Mouse (Mus musculus) bone marrow macrophage, adult 2 months (primary cell): ENCODE results near the gene Tmem179b. TPM values are rescaled to one million over a fixed set of nuclear protein-coding genes. Genes with fewer than 3 reads are reported as not detected.
A peak's percentile ranks its signal among the peaks of the same experiment; 100 is the strongest.

Source experiments
- H3K27ac ChIP-seq: 2 replicates; pipeline ENCODE4 v1.5.1; 2012; ENCODE audit warnings: low read depth, low read length; ENCODE audit not compliant: insufficient read depth
- H3K4me1 ChIP-seq: 2 replicates; pipeline ENCODE4 v1.6.1; 2012; ENCODE audit warnings: low read length; ENCODE audit not compliant: control insufficient read depth, insufficient read depth
- H3K4me3 ChIP-seq: 2 replicates; pipeline ENCODE4 v1.5.1; 2012; ENCODE audit warnings: mild to moderate bottlenecking, low read length, moderate library complexity; ENCODE audit not compliant: insufficient read depth
- CTCF ChIP-seq: IDR thresholded peaks from 2 replicates; pipeline ENCODE4 v1.5.1; 2012; ENCODE audit warnings: low read depth, mild to moderate bottlenecking, low read length, moderate library complexity
- POLR2A ChIP-seq: IDR thresholded peaks from 2 replicates; pipeline ENCODE4 v1.6.1; 2012; ENCODE audit warnings: mild to moderate bottlenecking, low read depth, low read length, borderline replicate concordance
- polyA plus RNA-seq: library from polyadenylated mRNA; stranded (reverse); fragments of >200 nt; gene quantifications from 2 replicates; pipeline ENCODE4 v1.2.4, GENCODE M21; 2012; ENCODE audit not compliant: missing spikeins, insufficient read depth, insufficient read length

Tmem179b gene
- polyA plus RNA-seq, 1 experiment, result 148 TPM

- TF ChIP-seq POLR2A, result no peak
- TF ChIP-seq CTCF, result no peak
- peaks cover 25% of the 10 kb centered on the region for H3K4me1 ChIP-seq
- H3K27ac ChIP-seq, result peak overlapping the region; percentile 36
- no peak overlapping the region for H3K4me3 ChIP-seq
These were observed 32.5 kb upstream of the Tmem179b start for GRCm38 (mm10) chr19:8806810-8807209.

- peaks cover 25% of the 10 kb centered on the region for H3K4me1 ChIP-seq
- TF ChIP-seq POLR2A (no peak), CTCF (no peak)
- H3K4me3 ChIP-seq, result no peak overlapping the region
- no peak overlapping the region for H3K27ac ChIP-seq
These were observed 29.8 kb upstream of the Tmem179b start for GRCm38 (mm10) chr19:8803879-8804660.

- Histone ChIP-seq H3K27ac (peak overlapping the region; percentile 14; the same call in 1 of the 2 replicates), H3K4me3 (peak overlapping the region; percentile 69; the same call in 1 of the 2 replicates), H3K4me1 (peaks cover 27% of the 10 kb centered on the region)
- TF ChIP-seq POLR2A, result no peak
These were observed 29.0 kb upstream of the Tmem179b start for GRCm38 (mm10) chr19:8803204-8803780.

GRCm38 (mm10) chr19:8802130-8802821, 28.0 kb upstream of the Tmem179b start, which contains the start of gene Zbtb3:
Gene Zbtb3, plus strand, starts transcription at chr19:8802555.
- Histone ChIP-seq H3K27ac (peak within 1 kb of the TSS; percentile 59), H3K4me1 (peaks cover 27% of the 10 kb centered on the region)

GRCm38 (mm10) chr19:8798947-8799315, 24.7 kb upstream of the Tmem179b start:
- H3K4me1 ChIP-seq, result peaks cover 21% of the 10 kb centered on the region
- TF ChIP-seq CTCF, result no peak
- TF ChIP-seq POLR2A, result no peak
- peak overlapping the region; percentile 11; the same call in 1 of the 2 replicates for H3K27ac ChIP-seq
- H3K4me3 ChIP-seq, result peak overlapping the region; percentile 90; the same call in 1 of the 2 replicates

More at GRCm38 (mm10) chr19:8802130-8802821, 28.0 kb upstream of the Tmem179b start, which contains the start of gene Zbtb3:
- peak within 1 kb of the TSS; percentile 69 for H3K4me3 ChIP-seq
- TF ChIP-seq CTCF (no peak), POLR2A (0 out of 2 replicates have a peak, but pooled peaks have one; percentile 32)

- Histone ChIP-seq H3K27ac (peak within 1 kb of the TSS; percentile 63), H3K4me3 (peak within 1 kb of the TSS; percentile 90), H3K4me1 (peaks cover 16% of the 10 kb centered on the region)
- TF ChIP-seq POLR2A, result peak; percentile 35; the same call in 1 of the 2 replicates
- TF ChIP-seq CTCF, result no peak
These were observed 24.1 kb upstream of the Tmem179b start, which contains the start of gene Polr2g for GRCm38 (mm10) chr19:8798264-8798946. Gene Polr2g, minus strand, starts transcription at chr19:8798577.

GRCm38 (mm10) chr19:8790171-8790570, 15.9 kb upstream of the Tmem179b start:
- no peak overlapping the region for H3K27ac ChIP-seq
- H3K4me3 ChIP-seq, result no peak overlapping the region
- H3K4me1 ChIP-seq, result peaks cover 3% of the 10 kb centered on the region
- TF ChIP-seq POLR2A, result no peak
- TF ChIP-seq CTCF, result no peak

GRCm38 (mm10) chr19:8789171-8789570, 14.9 kb upstream of the Tmem179b start:
- peaks cover 5% of the 10 kb centered on the region for H3K4me1 ChIP-seq

GRCm38 (mm10) chr19:8788521-8788920, 14.3 kb upstream of the Tmem179b start:
- TF ChIP-seq POLR2A (no peak), CTCF (no peak)
- no peak overlapping the region for H3K4me3 ChIP-seq
- H3K27ac ChIP-seq, result no peak overlapping the region
- H3K4me1 ChIP-seq, result peaks cover 5% of the 10 kb centered on the region

More at GRCm38 (mm10) chr19:8789171-8789570, 14.9 kb upstream of the Tmem179b start:
- Histone ChIP-seq H3K27ac (no peak overlapping the region), H3K4me3 (no peak overlapping the region)
- TF ChIP-seq CTCF, result no peak
- TF ChIP-seq POLR2A, result no peak
